Mouse (Mus musculus) embryonic fibroblast, embryonic 13.5 days (primary cell): ENCODE measurements around the gene Dysf. TPM values are rescaled to one million over a fixed set of nuclear protein-coding genes. Genes with fewer than 3 reads are reported as not detected.

Experiments
- H3K27ac ChIP-seq: 2 replicates; pipeline ENCODE4 v1.5.1; 2012; ENCODE audit warnings: low read length, control low read depth, inconsistent platforms; ENCODE audit not compliant: insufficient read depth
- H3K4me1 ChIP-seq: 2 replicates; pipeline ENCODE4 v1.6.1; 2011; ENCODE audit warnings: low read length; ENCODE audit not compliant: control insufficient read depth, insufficient read depth
- H3K4me3 ChIP-seq: 2 replicates; pipeline ENCODE4 v1.5.1; 2011; ENCODE audit warnings: mild to moderate bottlenecking, control low read depth, low read length; ENCODE audit not compliant: insufficient read depth
- CTCF ChIP-seq: IDR thresholded peaks from 2 replicates; pipeline ENCODE4 v1.5.1; 2011; ENCODE audit warnings: mild to moderate bottlenecking, control low read depth, low read length, moderate library complexity, borderline replicate concordance; ENCODE audit not compliant: insufficient read depth
- POLR2A ChIP-seq: IDR thresholded peaks from 2 replicates; pipeline ENCODE4 v1.6.1; 2011; ENCODE audit warnings: low read depth, mild to moderate bottlenecking, control low read depth, low read length, moderate library complexity
- polyA plus RNA-seq: library from polyadenylated mRNA; stranded (reverse); fragments of >200 nt; gene quantifications from 2 replicates; pipeline ENCODE4 v1.2.4, GENCODE M21; 2011; ENCODE audit warnings: low read depth; ENCODE audit not compliant: missing spikeins, insufficient read length

The Dysf gene
- polyA plus RNA-seq, 1 experiment = 39.8 TPM

GRCm38 (mm10) chr6:84105148-84106022, 97.0 kb downstream of the Dysf start:
- TF ChIP-seq CTCF (no peak), POLR2A (no peak)

GRCm38 (mm10) chr6:84106082-84106481, 97.7 kb downstream of the Dysf start:
- peaks cover 2% of the 10 kb centered on the region; the same call in 1 of the 2 replicates for H3K4me1 ChIP-seq
- no peak for TF ChIP-seq CTCF
- TF ChIP-seq POLR2A = no peak

More at GRCm38 (mm10) chr6:84105148-84106022, 97.0 kb downstream of the Dysf start:
- H3K4me3 ChIP-seq = no peak overlapping the region
- H3K4me1 ChIP-seq = peaks cover 2% of the 10 kb centered on the region; the same call in 1 of the 2 replicates
- H3K27ac ChIP-seq = no peak overlapping the region

DNA sequence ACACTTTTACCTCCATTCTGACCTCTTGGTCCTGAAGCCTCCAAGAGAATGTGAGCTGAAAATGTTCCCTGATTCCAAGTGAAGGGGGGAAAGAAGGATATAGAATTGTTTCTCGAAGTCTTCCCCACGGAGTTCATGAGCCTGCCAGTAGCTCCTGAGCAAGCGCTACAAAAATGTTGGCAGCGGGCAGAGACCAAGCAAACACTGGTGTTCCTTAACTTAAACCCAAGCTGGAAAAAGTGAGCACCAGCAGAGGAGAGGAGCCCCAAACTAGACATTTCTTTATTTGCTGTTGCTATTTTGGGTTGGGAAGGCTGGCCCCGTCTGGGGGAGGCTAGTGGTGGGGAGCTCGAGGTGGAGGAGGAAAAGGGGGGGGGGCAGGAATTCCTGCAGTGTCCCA, 102.0 kb downstream of the Dysf start:
- TF ChIP-seq CTCF (no peak), POLR2A (no peak)
- Histone ChIP-seq H3K4me1 (no peaks in the 10 kb centered on the region), H3K4me3 (no peak overlapping the region), H3K27ac (no peak overlapping the region)

More at GRCm38 (mm10) chr6:84106082-84106481, 97.7 kb downstream of the Dysf start:
- no peak overlapping the region for H3K27ac ChIP-seq
- H3K4me3 ChIP-seq = no peak overlapping the region

DNA sequence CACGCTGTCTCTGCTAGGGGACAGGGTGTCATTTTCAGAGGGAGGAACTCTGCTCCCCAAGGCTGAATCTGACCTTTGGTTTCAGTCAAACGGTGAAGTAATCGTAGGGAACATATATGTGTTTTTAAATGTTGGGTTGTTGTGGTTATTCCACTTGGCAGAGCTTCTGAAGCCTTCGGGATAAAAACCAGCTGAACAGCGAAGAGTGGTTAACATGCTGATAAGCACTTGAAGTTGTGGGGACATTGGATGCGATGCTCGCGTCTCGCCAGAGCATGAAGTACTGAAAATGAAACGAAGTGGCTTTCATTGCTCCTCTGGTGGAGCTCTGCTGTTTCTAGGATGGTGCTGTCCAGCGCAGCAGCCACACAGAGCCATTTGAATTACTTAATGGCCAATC, 102.7 kb downstream of the Dysf start:
- Histone ChIP-seq H3K4me3 (no peak overlapping the region), H3K4me1 (no peaks in the 10 kb centered on the region), H3K27ac (no peak overlapping the region)
- TF ChIP-seq POLR2A (no peak), CTCF (no peak)

- no peaks in the 10 kb centered on the region for H3K4me1 ChIP-seq
- H3K4me3 ChIP-seq = no peak overlapping the region
- H3K27ac ChIP-seq = no peak overlapping the region
- TF ChIP-seq CTCF (no peak), POLR2A (no peak)
Observed at GRCm38 (mm10) chr6:84119731-84120530, 111.5 kb downstream of the Dysf start.

DNA sequence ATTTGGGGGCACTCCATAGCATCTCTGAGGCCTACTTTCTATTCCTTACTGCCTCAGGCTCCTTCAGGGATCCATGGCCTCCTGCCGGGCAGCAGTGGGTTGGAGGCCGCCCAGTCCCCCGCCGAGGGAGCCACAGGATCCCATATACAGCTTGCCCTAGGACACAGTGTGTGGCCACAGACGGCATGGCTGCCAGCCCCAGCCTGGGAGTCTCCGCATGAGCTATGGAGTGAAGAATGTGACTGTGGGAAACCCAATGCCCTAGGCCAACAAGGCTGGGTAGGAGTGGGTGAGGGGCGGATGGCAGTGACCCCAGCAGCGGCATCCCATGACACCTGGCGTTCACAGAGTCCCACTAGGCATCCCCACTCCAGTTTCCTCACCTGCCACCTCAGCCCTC, 116.2 kb downstream of the Dysf start:
- Histone ChIP-seq H3K27ac (no peak overlapping the region), H3K4me1 (no peaks in the 10 kb centered on the region), H3K4me3 (no peak overlapping the region)
- TF ChIP-seq CTCF (no peak), POLR2A (no peak)

GRCm38 (mm10) chr6:84125101-84125500, 116.7 kb downstream of the Dysf start:
- Histone ChIP-seq H3K4me1 (no peaks in the 10 kb centered on the region), H3K27ac (no peak overlapping the region), H3K4me3 (no peak overlapping the region)
- TF ChIP-seq CTCF (no peak), POLR2A (no peak)

DNA sequence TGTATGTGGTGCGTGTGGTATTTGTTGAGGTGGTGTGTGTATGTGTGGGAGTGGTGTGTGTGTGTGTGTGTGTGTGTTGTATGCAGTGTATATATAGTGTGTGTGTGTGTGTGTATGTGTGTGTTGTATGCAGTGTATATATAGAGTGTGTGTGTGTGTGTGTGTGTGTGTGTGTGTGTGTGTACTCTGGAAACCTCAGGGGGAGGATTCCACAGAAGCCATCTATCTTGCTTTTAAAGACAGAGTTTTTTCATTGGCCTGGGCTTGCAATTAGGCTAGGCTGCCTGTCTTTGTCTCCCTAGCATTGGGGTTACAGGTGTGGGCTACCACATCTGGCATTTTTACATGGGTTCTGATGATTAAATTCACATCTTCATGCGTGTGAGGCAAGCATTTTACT, 119.8 kb downstream of the Dysf start:
- Histone ChIP-seq H3K27ac (no peak overlapping the region), H3K4me1 (no peaks in the 10 kb centered on the region), H3K4me3 (no peak overlapping the region)
- no peak for TF ChIP-seq POLR2A
- TF ChIP-seq CTCF = no peak

DNA sequence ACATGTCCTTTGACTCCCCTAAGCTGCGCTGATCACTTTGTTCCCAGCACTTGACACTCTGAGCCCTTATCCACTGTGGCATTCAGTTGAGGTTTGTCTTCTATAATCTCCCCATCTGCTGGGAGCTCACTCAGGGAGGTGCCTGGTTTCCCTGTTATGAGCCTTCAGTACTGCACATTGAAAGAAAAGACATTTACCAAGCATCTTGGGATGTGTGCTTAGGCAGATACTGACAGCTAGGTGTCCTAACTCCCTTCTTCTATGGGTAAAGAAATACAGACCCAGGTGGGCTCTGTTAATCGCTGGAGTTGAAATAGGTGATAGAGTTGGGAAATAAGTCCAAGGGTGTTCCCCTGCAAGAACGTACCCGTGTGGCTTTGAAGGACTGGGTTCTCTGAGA, 122.5 kb downstream of the Dysf start:
- H3K27ac ChIP-seq = no peak overlapping the region
- H3K4me1 ChIP-seq = no peaks in the 10 kb centered on the region
- no peak overlapping the region for H3K4me3 ChIP-seq
- no peak for TF ChIP-seq POLR2A
- TF ChIP-seq CTCF = no peak
